Mouse (Mus musculus): Measurements from ENCODE around the gene Ssc5d.
A peak's percentile ranks its signal among the peaks of the same experiment; 100 is the strongest.
"Not testable (repeated sequence)": the region's sequence is repeated elsewhere in the genome, so short reads cannot be mapped to it uniquely, and the experiment has no call there.

Ssc5d gene

GRCm38 (mm10) chr7:4925441-4926381, at the start of gene Ssc5d:
Gene Ssc5d (plus strand): TSS chr7:4925785.
- DNase-seq (ENCODE audit: low read depth) = peak; percentile 91

- DNase-seq (ENCODE audit: low read depth) = peak; percentile 96
Measured at GRCm38 (mm10) chr7:4876753-4877221, 48.8 kb upstream of the Ssc5d start, which contains the start of gene Isoc2a. Gene Isoc2a (plus strand): TSS chr7:4877153.

- DNase-seq (ENCODE audit: low read depth) = no peak
Measured at GRCm38 (mm10) chr7:4877226-4877625, 48.4 kb upstream of the Ssc5d start.

GRCm38 (mm10) chr7:4878186-4878585, 47.4 kb upstream of the Ssc5d start:
- DNase-seq (ENCODE audit: low read depth) = peak; percentile 49

GRCm38 (mm10) chr7:4879036-4879435, 46.5 kb upstream of the Ssc5d start:
- DNase-seq (ENCODE audit: low read depth) = not testable (repeated sequence)

- DNase-seq (ENCODE audit: low read depth) = peak; percentile 62
Measured at GRCm38 (mm10) chr7:4886680-4887079, 38.9 kb upstream of the Ssc5d start.

GRCm38 (mm10) chr7:4895186-4895585, 30.4 kb upstream of the Ssc5d start:
- DNase-seq (ENCODE audit: low read depth) = no peak

GRCm38 (mm10) chr7:4898851-4899648, 26.5 kb upstream of the Ssc5d start:
- no peak for DNase-seq (ENCODE audit: low read depth)

- DNase-seq (ENCODE audit: low read depth) = no peak
Measured at GRCm38 (mm10) chr7:4899649-4900522, 25.7 kb upstream of the Ssc5d start.

- no peak for DNase-seq (ENCODE audit: low read depth)
Measured at GRCm38 (mm10) chr7:4900523-4900851, 25.1 kb upstream of the Ssc5d start.

GRCm38 (mm10) chr7:4901171-4901570, 24.4 kb upstream of the Ssc5d start:
- peak; percentile 41 for DNase-seq (ENCODE audit: low read depth)

- DNase-seq (ENCODE audit: low read depth) = no peak
Measured at GRCm38 (mm10) chr7:4902404-4902803, 23.2 kb upstream of the Ssc5d start.

- DNase-seq (ENCODE audit: low read depth) = no peak
Measured at GRCm38 (mm10) chr7:4906466-4906950, 19.1 kb upstream of the Ssc5d start, which contains the start of gene Gm36210. Gene Gm36210 (minus strand): TSS chr7:4906516.

- DNase-seq (ENCODE audit: low read depth) = peak; percentile 82
Measured at GRCm38 (mm10) chr7:4911561-4911960, 14.0 kb upstream of the Ssc5d start.

- no peak for DNase-seq (ENCODE audit: low read depth)
Measured at GRCm38 (mm10) chr7:4912248-4912647, 13.3 kb upstream of the Ssc5d start.

- DNase-seq (ENCODE audit: low read depth) = peak; percentile 96
Measured at GRCm38 (mm10) chr7:4915007-4915665, 10.4 kb upstream of the Ssc5d start, which contains the start of gene Zfp628. Gene Zfp628 (plus strand): TSS chr7:4915217.

GRCm38 (mm10) chr7:4915669-4916416, 9.7 kb upstream of the Ssc5d start:
- no peak for DNase-seq (ENCODE audit: low read depth)

- DNase-seq (ENCODE audit: low read depth) = no peak
Measured at GRCm38 (mm10) chr7:4917494-4917893, 8.1 kb upstream of the Ssc5d start.

GRCm38 (mm10) chr7:4918681-4919080, 6.9 kb upstream of the Ssc5d start:
- no peak for DNase-seq (ENCODE audit: low read depth)

- DNase-seq (ENCODE audit: low read depth) = no peak
Measured at GRCm38 (mm10) chr7:4919096-4919495, 6.5 kb upstream of the Ssc5d start.
